Mouse (Mus musculus) midbrain, embryonic 12.5 days (tissue): ENCODE results near the gene Cd164l2. TPM values are rescaled to one million over a fixed set of nuclear protein-coding genes. Genes with fewer than 3 reads are reported as not detected.

Experiments used
- ATAC-seq: fragments of 200-750 bp; cut with Nextera tagmentation; 2 replicates; pipeline ENCODE4 v1.8.0; 2017; ENCODE audit warnings: low read depth, moderate TSS enrichment, moderate library complexity; ENCODE audit not compliant: low FRiP score
- H3K27ac ChIP-seq: fragments of 300-500 bp; sonication (generic); replicated peaks from 2 replicates; pipeline ENCODE4 v1.5.1; 2016; ENCODE audit warnings: mild to moderate bottlenecking
- H3K27me3 ChIP-seq: fragments of 300-500 bp; sonication (generic); 2 replicates; pipeline ENCODE4 v1.6.1; 2016; ENCODE audit warnings: mild to moderate bottlenecking
- H3K36me3 ChIP-seq: fragments of 300-500 bp; sonication (generic); 2 replicates; pipeline ENCODE4 v1.6.1; 2016
- H3K4me1 ChIP-seq: fragments of 300-500 bp; sonication (generic); 2 replicates; pipeline ENCODE4 v1.6.1; 2016
- H3K4me2 ChIP-seq: fragments of 300-500 bp; sonication (generic); replicated peaks from 2 replicates; pipeline ENCODE4 v1.6.1; 2016; ENCODE audit warnings: mild to moderate bottlenecking, moderate library complexity
- H3K4me3 ChIP-seq: fragments of 300-500 bp; sonication (generic); 2 replicates; pipeline ENCODE4 v1.5.1; 2016; ENCODE audit warnings: mild to moderate bottlenecking
- H3K9ac ChIP-seq: fragments of 300-500 bp; sonication (generic); replicated peaks from 2 replicates; pipeline ENCODE4 v1.6.1; 2016; ENCODE audit warnings: mild to moderate bottlenecking, moderate library complexity
- H3K9me3 ChIP-seq: fragments of 300-500 bp; sonication (generic); 2 replicates; pipeline ENCODE4 v1.6.1; 2016; ENCODE audit warnings: mild to moderate bottlenecking
- WGBS: fragments of 180-500 bp; shearing (Covaris S2); methylation state at CpG from one replicate; pipeline ENCODE4 v1.1.7; 2016; 5-methylcytosine and 5-hydroxymethylcytosine counted together
- polyA plus RNA-seq: library from polyadenylated mRNA; unstranded; fragments of >200 nt; fragmentation: Nextera tagmentation; extraction: Ambion mirVana; gene quantifications from 2 replicates; pipeline ENCODE4 v1.2.1, GENCODE M21; 2016

The Cd164l2 gene
- polyA plus RNA-seq, 1 experiment from 2014 or later = 0.47 TPM

DNA sequence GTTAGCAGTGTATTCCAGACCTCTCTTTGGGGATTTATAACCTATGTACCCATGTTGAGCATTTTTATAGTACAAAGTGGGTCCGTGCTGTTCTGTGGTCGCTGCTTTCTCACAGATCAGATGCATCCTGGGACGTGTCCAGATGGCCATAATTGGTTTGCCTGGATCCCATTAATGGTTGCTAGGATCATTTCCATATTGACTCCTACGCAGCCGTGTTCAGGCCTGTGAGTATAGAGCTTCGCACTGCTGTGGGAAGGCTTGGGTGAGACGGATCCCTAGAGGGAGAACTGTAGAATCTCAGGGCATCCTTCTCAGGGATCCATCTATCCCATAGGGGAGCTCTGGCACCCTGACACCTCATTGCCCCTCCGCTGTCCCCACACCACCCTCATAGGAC is 17.7 kb downstream of the Cd164l2 start:
- H3K4me2 ChIP-seq = no peak overlapping the region
- 68% methylated on average over 8 of the region's 8 CpGs for WGBS
- ATAC-seq = no peak
- H3K36me3 ChIP-seq = no peaks in the 10 kb centered on the region
- no peaks in the 10 kb centered on the region for H3K9me3 ChIP-seq
- no peak overlapping the region for H3K9ac ChIP-seq
- no peak overlapping the region for H3K27ac ChIP-seq
- H3K27me3 ChIP-seq = peaks cover 6% of the 10 kb centered on the region; the same call in 1 of the 2 replicates
- H3K4me1 ChIP-seq = no peaks in the 10 kb centered on the region
- H3K4me3 ChIP-seq = no peak overlapping the region

- H3K4me2 ChIP-seq = no peak overlapping the region
- peaks cover 13% of the 10 kb centered on the region for H3K27me3 ChIP-seq
- WGBS = 40% methylated on average over 10 of the region's 10 CpGs
- no peak overlapping the region for H3K9ac ChIP-seq
- no peak for ATAC-seq
- no peak overlapping the region for H3K4me3 ChIP-seq
- no peak overlapping the region for H3K27ac ChIP-seq
- H3K36me3 ChIP-seq = no peaks in the 10 kb centered on the region
- no peaks in the 10 kb centered on the region for H3K9me3 ChIP-seq
- H3K4me1 ChIP-seq = no peaks in the 10 kb centered on the region
Measured at GRCm38 (mm10) chr4:133233285-133233976, 21.5 kb downstream of the Cd164l2 start.

DNA sequence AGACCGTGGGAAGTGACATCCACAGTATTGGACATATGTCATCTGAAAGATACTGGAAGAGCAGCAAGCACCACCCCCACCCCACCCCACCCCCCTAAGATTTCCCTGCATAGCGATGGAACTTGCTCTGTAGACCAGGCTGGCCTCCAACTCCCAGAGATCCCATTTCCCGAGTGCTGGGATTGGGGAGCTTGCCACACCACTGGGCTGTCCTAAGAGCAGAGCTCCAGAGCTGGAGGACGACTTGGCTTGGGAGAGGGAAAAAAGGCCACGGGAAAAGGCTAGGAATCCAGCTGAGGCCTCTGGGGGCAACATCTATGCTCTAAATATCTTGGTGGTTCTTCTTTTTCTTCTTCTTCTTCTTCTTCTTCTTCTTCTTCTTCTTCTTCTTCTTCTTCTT is 22.8 kb downstream of the Cd164l2 start:
- peaks cover 24% of the 10 kb centered on the region for H3K27me3 ChIP-seq
- H3K4me2 ChIP-seq = no peak overlapping the region
- no peak for ATAC-seq
- H3K36me3 ChIP-seq = no peaks in the 10 kb centered on the region
- H3K9me3 ChIP-seq = no peaks in the 10 kb centered on the region
- H3K9ac ChIP-seq = no peak overlapping the region
- 70% methylated on average over 5 of the region's 5 CpGs for WGBS
- no peak overlapping the region for H3K4me3 ChIP-seq
- no peaks in the 10 kb centered on the region for H3K4me1 ChIP-seq
- H3K27ac ChIP-seq = no peak overlapping the region

- H3K4me3 ChIP-seq = no peak overlapping the region
- peaks cover 2% of the 10 kb centered on the region for H3K4me1 ChIP-seq
- H3K27ac ChIP-seq = no peak overlapping the region
- no peak overlapping the region for H3K4me2 ChIP-seq
- H3K27me3 ChIP-seq = peaks cover 31% of the 10 kb centered on the region
- no peak for ATAC-seq
- no peak overlapping the region for H3K9ac ChIP-seq
- H3K36me3 ChIP-seq = no peaks in the 10 kb centered on the region
- H3K9me3 ChIP-seq = 0 out of 2 replicates have a peak, but pooled peaks cover 3% of the 10 kb centered on the region
- 80% methylated on average over 5 of the region's 5 CpGs for WGBS
Measured at GRCm38 (mm10) chr4:133235415-133235814, 23.5 kb downstream of the Cd164l2 start.

DNA sequence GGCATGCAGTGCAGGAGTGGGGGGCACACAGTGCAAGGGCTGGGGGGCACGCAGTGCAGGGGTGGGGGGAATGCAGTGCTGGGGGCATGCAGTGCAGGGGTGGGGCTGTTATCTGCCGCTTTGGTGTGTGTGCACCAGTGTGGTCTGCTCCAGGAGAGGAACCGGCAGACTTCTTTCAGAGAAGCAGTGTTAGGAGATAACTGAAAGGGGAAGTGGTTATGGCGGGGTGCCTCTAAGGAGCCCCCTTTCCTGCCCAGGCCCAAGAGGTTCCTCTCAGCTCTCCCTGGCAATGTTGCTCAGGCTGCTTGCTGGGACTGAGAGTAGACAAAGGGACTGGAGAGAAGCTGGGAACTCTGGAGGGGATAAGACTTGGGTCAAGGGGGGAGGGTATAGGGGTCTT is 26.0 kb downstream of the Cd164l2 start:
- no peak overlapping the region for H3K4me3 ChIP-seq
- no peaks in the 10 kb centered on the region for H3K36me3 ChIP-seq
- no peak overlapping the region for H3K9ac ChIP-seq
- no peak for ATAC-seq
- WGBS = 85% methylated on average over 4 of the region's 4 CpGs
- no peak overlapping the region for H3K4me2 ChIP-seq
- H3K9me3 ChIP-seq = 0 out of 2 replicates have a peak, but pooled peaks cover 3% of the 10 kb centered on the region
- H3K4me1 ChIP-seq = peaks cover 9% of the 10 kb centered on the region
- H3K27ac ChIP-seq = no peak overlapping the region
- H3K27me3 ChIP-seq = peaks cover 55% of the 10 kb centered on the region

DNA sequence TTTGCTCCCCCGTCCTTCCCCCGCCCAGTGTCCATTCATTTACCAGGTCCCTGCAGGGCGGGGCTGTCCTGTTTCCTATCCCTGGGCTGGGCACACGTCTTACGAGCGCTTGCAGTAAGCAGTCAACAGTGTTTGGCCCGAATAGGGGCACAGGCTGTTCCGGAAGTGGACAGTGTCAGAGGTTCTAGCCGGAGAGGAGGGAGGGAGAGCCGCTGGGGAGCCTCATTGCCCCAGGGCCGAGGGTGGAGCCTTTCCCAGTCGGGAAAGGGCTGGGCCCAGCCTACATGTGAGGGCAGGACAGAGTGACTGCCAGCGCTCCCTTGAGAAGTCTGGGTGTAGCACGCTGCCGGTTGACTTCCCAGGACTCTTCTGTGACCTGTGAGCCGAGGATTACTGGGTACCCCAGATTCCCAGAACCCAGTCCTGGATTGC is 28.6 kb downstream of the Cd164l2 start, which contains the start of gene Map3k6:
Gene Map3k6, plus strand, starts transcription at position 329 of the 432 bp plus-strand sequence.
- no peak for ATAC-seq
- peaks cover 9% of the 10 kb centered on the region for H3K4me1 ChIP-seq
- 0 out of 2 replicates have a peak, but pooled peaks cover 3% of the 10 kb centered on the region for H3K9me3 ChIP-seq
- H3K27me3 ChIP-seq = peaks cover 72% of the 10 kb centered on the region
- WGBS = 5% methylated on average over 16 of the region's 16 CpGs
- no peak within 1 kb of the TSS for H3K27ac ChIP-seq
- H3K36me3 ChIP-seq = no peaks in the 10 kb centered on the region
- peak within 1 kb of the TSS; percentile 53 for H3K4me3 ChIP-seq
- peak within 1 kb of the TSS; percentile 48 for H3K9ac ChIP-seq
- peak within 1 kb of the TSS; percentile 82 for H3K4me2 ChIP-seq

DNA sequence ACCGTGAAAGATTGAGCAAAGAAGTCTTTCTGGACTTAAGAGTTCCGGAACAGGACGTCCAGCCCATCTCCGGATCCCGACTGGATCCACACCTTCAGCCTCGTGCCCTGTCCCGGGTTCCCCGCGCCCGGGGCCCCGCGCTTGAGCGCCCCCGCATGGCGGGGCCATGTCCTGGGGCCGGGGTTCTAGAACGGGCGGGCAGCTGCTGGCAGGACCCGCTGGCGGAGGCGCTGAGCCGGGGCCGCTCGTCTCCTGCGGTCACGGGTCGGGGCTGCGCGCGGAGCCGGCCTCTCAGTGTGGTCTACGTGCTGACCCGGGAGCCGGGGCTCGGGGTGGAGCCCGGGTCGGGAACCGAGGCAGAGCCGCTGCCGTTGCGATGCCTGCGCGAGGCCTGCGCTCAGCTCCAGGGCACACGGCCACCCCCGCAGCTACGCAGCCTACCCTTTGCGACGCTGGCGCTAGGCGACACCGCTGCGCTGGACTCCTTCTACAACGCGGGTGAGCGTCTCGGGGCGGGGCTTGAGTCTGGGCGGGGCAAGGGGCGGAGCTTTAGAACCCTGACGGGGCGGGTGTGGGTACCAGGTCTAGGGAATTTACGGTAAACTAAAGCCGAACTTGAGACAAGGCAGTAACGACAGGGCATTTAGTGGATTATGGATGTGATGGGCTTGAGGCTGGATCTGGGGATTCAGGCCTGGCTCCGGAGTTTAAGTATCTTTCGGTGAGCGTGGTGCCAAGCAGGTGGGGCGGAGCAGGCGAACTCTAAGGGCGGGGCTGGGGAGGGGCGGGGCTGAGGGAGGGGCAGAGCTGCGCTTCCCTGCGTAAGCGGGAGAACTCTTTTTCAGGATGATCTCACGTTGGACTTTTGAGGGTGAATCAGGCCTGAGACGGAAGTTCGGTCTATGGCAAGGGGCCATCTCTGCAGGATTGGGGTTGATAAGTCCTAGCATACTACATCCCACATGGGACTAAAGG is 29.3 kb downstream of the Cd164l2 start:
- Histone ChIP-seq H3K9me3 (0 out of 2 replicates have a peak, but pooled peaks cover 3% of the 10 kb centered on the region), H3K4me2 (peak overlapping the region; percentile 82), H3K27ac (no peak overlapping the region), H3K27me3 (peaks cover 74% of the 10 kb centered on the region), H3K4me3 (peak overlapping the region; percentile 53), H3K4me1 (peaks cover 9% of the 10 kb centered on the region), H3K36me3 (no peaks in the 10 kb centered on the region), H3K9ac (peak overlapping the region; percentile 48)
- 1% methylated on average over 78 of the region's 78 CpGs for WGBS
- peak; percentile 94 for ATAC-seq

DNA sequence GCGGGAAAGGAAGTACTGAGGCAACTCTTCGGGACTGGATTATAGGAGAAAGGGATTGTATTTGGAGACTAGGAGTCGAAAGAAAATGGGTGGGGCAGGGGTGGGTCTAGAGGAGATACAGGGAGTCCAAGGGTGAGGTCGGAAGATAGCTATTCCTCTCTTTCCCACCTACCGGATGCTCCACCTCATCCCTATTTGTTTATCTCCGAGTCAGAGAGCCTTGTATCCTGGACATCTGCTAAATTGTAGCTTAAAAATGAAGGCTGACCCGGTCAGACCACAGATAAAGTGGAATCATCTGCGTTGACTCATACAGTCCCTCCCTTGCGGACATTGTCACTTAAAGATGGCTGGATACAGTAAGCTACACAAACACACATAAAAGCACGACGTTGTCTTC is 30.0 kb downstream of the Cd164l2 start:
- 0 out of 2 replicates have a peak, but pooled peaks have one; percentile 14 for ATAC-seq
- H3K27ac ChIP-seq = no peak overlapping the region
- H3K4me2 ChIP-seq = peak overlapping the region; percentile 82
- 30% methylated on average over 11 of the region's 11 CpGs for WGBS
- no peak overlapping the region for H3K9ac ChIP-seq
- peaks cover 9% of the 10 kb centered on the region for H3K4me1 ChIP-seq
- H3K27me3 ChIP-seq = peaks cover 81% of the 10 kb centered on the region
- H3K9me3 ChIP-seq = 0 out of 2 replicates have a peak, but pooled peaks cover 3% of the 10 kb centered on the region
- H3K36me3 ChIP-seq = no peaks in the 10 kb centered on the region
- H3K4me3 ChIP-seq = peak overlapping the region; percentile 53

DNA sequence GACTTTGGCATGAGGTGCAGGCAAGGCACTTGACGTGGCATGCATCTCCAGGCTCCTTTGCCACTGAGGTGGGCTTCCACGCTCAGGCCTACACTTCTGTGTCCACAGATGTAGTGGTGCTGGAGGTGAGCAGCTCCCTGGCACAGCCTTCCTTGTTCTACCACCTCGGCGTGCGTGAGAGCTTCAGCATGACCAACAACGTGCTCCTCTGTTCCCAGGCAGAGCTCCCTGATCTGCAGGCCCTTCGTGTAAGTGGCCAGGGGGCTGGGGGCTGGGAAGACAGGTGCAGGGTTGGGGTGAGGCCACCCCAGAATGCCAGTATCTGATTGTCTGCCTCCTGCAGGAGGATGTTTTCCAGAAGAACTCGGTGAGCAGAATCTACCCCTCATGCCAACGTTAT is 30.8 kb downstream of the Cd164l2 start:
- 62% methylated on average over 9 of the region's 9 CpGs for WGBS
- H3K27me3 ChIP-seq = peaks cover 89% of the 10 kb centered on the region
- no peaks in the 10 kb centered on the region for H3K36me3 ChIP-seq
- H3K4me1 ChIP-seq = peaks cover 9% of the 10 kb centered on the region
- 0 out of 2 replicates have a peak, but pooled peaks cover 3% of the 10 kb centered on the region for H3K9me3 ChIP-seq
- no peak overlapping the region for H3K4me2 ChIP-seq
- ATAC-seq = no peak
- H3K9ac ChIP-seq = no peak overlapping the region
- H3K4me3 ChIP-seq = no peak overlapping the region
- H3K27ac ChIP-seq = no peak overlapping the region

DNA sequence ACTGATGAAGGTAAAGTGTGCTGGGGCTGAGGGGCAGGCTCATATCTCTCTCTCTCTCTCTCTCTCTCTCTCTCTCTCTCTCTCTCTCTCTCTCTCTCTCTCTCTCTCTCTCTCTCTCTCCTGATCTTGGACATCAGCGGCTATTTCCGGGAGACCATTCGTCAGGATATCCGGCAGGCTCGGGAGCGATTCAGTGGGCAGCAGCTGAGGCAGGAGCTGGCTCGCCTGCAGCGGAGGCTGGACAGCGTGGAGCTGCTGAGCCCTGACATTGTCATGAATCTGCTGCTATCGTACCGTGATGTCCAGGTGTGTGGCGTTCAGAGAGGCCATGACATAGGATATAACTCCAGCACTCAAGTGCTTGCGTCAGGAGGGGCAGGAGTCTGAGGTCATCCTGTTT is 31.6 kb downstream of the Cd164l2 start:
- no peak overlapping the region for H3K4me2 ChIP-seq
- ATAC-seq = no peak
- peaks cover 97% of the 10 kb centered on the region for H3K27me3 ChIP-seq
- peaks cover 9% of the 10 kb centered on the region for H3K4me1 ChIP-seq
- 0 out of 2 replicates have a peak, but pooled peaks cover 3% of the 10 kb centered on the region for H3K9me3 ChIP-seq
- H3K27ac ChIP-seq = no peak overlapping the region
- WGBS = 66% methylated on average over 13 of the region's 13 CpGs
- no peak overlapping the region for H3K9ac ChIP-seq
- H3K36me3 ChIP-seq = no peaks in the 10 kb centered on the region
- no peak overlapping the region for H3K4me3 ChIP-seq

DNA sequence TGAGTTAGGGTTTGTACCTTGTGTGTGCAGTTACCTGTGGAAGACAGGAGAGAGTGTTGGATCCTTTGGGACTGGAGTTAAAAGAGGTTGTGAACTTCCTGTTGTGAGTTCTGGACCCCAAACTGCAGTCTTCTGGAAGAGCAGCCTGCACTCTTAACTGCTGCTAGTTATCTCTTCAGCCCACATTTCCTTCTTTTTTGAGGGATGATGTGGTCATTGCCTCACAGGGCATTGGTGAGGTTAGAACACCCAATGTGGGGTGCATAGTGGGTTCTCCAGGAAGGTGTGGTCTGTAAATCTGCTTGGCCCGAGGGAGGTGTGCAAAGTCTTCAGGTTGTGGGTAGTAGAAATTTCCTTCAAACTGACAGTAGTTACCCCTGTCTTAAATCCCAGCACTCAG is 32.4 kb downstream of the Cd164l2 start:
- no peak for ATAC-seq
- no peak overlapping the region for H3K27ac ChIP-seq
- no peak overlapping the region for H3K4me3 ChIP-seq
- no peak overlapping the region for H3K9ac ChIP-seq
- 86% methylated on average over 1 of the region's 1 CpGs for WGBS
- peaks cover 9% of the 10 kb centered on the region for H3K4me1 ChIP-seq
- H3K4me2 ChIP-seq = no peak overlapping the region
- H3K36me3 ChIP-seq = no peaks in the 10 kb centered on the region
- 0 out of 2 replicates have a peak, but pooled peaks cover 3% of the 10 kb centered on the region for H3K9me3 ChIP-seq
- peaks cover 97% of the 10 kb centered on the region for H3K27me3 ChIP-seq

GRCm38 (mm10) chr4:133247072-133247471 is 35.1 kb downstream of the Cd164l2 start:
- Histone ChIP-seq H3K36me3 (no peaks in the 10 kb centered on the region), H3K27me3 (peaks cover 98% of the 10 kb centered on the region), H3K4me2 (no peak overlapping the region), H3K9ac (no peak overlapping the region), H3K27ac (no peak overlapping the region), H3K4me3 (no peak overlapping the region), H3K4me1 (peaks cover 11% of the 10 kb centered on the region), H3K9me3 (no peaks in the 10 kb centered on the region)
- ATAC-seq = no peak
- 22% methylated on average over 15 of the region's 15 CpGs for WGBS
